Mouse (Mus musculus): ENCODE results near the gene Gm11116.
"Not testable (repeated sequence)": the region's sequence is repeated elsewhere in the genome, so short reads cannot be mapped to it uniquely, and the experiment has no call there.

The Gm11116 gene

DNA sequence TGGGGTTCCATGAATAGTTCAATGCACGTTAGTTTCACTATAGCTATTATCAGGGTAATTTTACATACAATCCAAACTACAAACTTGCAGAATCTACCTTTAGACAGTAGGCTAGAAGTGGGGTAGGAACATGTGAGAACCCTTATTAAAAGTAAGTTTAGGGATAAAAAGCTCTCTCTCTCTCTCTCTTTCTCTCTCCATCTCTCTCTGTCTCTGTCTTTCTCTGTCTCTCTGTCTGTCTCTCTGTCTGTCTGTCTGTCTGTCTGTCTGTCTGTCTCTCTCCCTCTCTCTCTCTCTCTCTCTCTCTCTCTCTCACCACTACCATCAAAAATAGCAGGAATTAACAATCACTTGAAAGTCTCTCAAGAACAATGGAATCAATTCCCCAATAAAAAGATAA is at the start of gene Gm11116:
Gene Gm11116, minus strand, starts transcription at position 101 of the 400 bp plus-strand sequence.
- no peak for DNase-seq (ENCODE audit: low read depth, low spot score)

DNA sequence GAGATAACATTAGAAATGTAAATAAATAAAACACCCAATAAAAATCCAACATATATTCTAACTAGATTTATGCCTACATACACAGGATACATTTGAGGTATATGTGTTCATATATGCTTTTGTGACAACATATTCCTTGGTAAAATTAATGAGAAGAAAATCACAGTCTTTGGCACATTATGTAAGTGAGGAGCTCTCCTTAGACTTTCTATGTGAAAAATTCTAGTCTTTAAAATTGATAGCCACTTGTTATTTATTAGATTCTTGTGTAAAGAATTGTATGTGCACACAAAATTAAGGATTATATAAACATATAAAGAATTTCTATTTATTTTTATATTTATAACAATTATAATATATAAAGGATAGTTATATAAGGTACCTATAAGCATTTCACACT is 42.7 kb upstream of the Gm11116 start, which contains the start of gene Gm11115:
Gene Gm11115, minus strand, starts transcription at position 101 of the 400 bp plus-strand sequence.
- no peak for DNase-seq (ENCODE audit: low read depth, low spot score)

DNA sequence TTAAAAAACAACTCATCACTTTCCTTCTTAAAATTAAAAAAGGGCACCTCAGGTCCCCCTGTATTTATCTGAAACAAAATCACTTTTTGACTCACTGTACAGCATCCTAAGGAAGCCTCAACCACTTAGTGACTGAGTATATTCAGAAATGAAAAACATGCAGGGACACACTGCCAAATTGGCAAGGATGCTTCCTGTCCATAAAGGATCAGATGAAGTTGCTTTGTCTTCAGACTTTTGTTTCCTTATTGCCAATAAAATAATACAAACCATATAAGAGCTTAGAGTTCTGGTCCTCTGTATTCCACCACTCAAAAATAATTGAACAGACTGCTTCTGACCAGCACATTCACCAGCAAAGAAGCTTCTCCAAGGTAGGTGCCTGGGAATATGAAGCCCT is 25.1 kb downstream of the Gm11116 start, which contains the start of gene Smr2:
Gene Smr2, plus strand, starts transcription at position 301 of the 400 bp plus-strand sequence.
- not testable (repeated sequence) for DNase-seq (ENCODE audit: low read depth, low spot score)
